Mouse (Mus musculus) spleen, adult 2 months (tissue): ENCODE results near the gene Ube4b. TPM values are rescaled to one million over a fixed set of nuclear protein-coding genes. Genes with fewer than 3 reads are reported as not detected.

Experiments used
- DNase-seq, 2 experiments: peaks; one replicate each; pipeline versions ENCODE4 v3.0.0 to v3.0.0-alpha.2; 2012 to 2021; ENCODE audit warnings: low spot score in 2 of 2, low read depth in 1 of 2
- H3K27ac ChIP-seq: fragments of 200-500 bp; 2 replicates; pipeline ENCODE4 v1.5.1; 2012; ENCODE audit warnings: low read length, inconsistent platforms; ENCODE audit not compliant: insufficient read depth
- H3K27me3 ChIP-seq: fragments of 200-500 bp; 2 replicates; pipeline ENCODE4 v1.6.1; 2012; ENCODE audit warnings: mild to moderate bottlenecking, moderate library complexity, low read length, inconsistent platforms; ENCODE audit not compliant: control insufficient read depth, insufficient read depth
- H3K36me3 ChIP-seq: fragments of 200-500 bp; 2 replicates; pipeline ENCODE4 v1.6.1; 2012; ENCODE audit warnings: mild to moderate bottlenecking, low read length, inconsistent platforms; ENCODE audit not compliant: control insufficient read depth, insufficient read depth
- H3K4me1 ChIP-seq: fragments of 200-500 bp; 2 replicates; pipeline ENCODE4 v1.6.1; 2011; ENCODE audit warnings: inconsistent platforms; ENCODE audit not compliant: control insufficient read depth, insufficient read depth, insufficient read length
- H3K4me3 ChIP-seq: fragments of 200-500 bp; 2 replicates; pipeline ENCODE4 v1.5.1; 2011; ENCODE audit warnings: mild to moderate bottlenecking, inconsistent platforms; ENCODE audit not compliant: insufficient read depth, insufficient read length; ENCODE audit errors: extremely low read depth
- CTCF ChIP-seq: fragments of 200-500 bp; IDR thresholded peaks from 2 replicates; pipeline ENCODE4 v1.5.1; 2011; ENCODE audit warnings: mild to moderate bottlenecking, inconsistent platforms; ENCODE audit not compliant: insufficient read depth, insufficient read length, insufficient replicate concordance; ENCODE audit errors: extremely low read depth
- POLR2A ChIP-seq: fragments of 200-500 bp; IDR thresholded peaks from 2 replicates; pipeline ENCODE4 v1.6.1; 2011; ENCODE audit warnings: low read depth, low read length, inconsistent platforms
- WGBS: fragments of 180-500 bp; shearing (Covaris S2); methylation state at CpG from one replicate; pipeline ENCODE4 v1.1.7; 2018; 5-methylcytosine and 5-hydroxymethylcytosine counted together
- polyA plus RNA-seq: library from polyadenylated mRNA; depleted of rRNA; stranded (reverse); fragments of >200 nt; gene quantifications from 2 replicates; pipeline ENCODE4 v1.2.3, GENCODE M21; 2012

Ube4b gene
- polyA plus RNA-seq, 1 experiment, result 36.6 TPM

DNA sequence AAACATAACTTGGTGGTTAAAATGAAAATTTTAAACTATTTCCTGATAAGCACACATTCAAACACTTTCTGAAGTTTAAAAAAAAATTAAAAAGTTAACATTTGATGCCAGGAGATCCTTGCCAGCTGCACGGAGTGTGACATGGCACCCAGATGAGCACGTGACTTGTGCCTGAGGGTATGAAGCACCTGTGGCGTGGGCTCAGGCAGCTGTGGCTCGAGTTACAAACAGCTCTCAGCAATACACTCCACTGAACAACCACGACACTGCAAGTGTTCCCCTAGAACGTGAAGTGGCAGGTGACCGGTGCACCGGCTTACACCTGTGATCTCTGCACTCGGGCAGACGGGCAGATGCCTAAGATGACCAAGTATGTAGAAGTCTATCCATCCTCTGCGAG is 51.9 kb downstream of the Ube4b start:
- WGBS, result 82% methylated on average over 11 of the region's 11 CpGs
- H3K27me3 ChIP-seq, result no peaks in the 10 kb centered on the region
- peaks cover 30% of the 10 kb centered on the region for H3K36me3 ChIP-seq
- no peak for TF ChIP-seq POLR2A
- TF ChIP-seq CTCF, result no peak
- DNase-seq, result no peak
- no peak overlapping the region for H3K4me3 ChIP-seq
- no peaks in the 10 kb centered on the region for H3K4me1 ChIP-seq
- no peak overlapping the region for H3K27ac ChIP-seq

DNA sequence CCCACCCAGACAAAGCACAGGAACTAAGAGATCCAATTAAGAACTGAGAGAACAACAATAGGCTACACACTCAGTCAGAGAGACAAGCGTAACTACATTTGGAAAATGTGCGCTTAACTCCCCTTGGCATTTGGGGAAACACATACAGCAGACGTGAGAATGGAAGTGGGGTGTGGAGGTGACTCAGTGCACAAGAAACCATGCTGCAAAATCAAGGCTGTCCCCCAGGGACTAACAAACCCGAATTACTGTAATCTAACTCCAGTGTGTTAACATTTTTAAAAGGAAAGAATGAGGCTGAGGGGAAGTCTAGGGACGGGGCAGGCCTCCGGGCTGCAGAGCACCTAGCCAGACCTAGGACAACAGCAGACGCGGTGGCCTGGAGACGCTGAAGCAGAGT is 52.6 kb downstream of the Ube4b start:
- Histone ChIP-seq H3K36me3 (peaks cover 28% of the 10 kb centered on the region), H3K27ac (no peak overlapping the region), H3K27me3 (no peaks in the 10 kb centered on the region), H3K4me1 (no peaks in the 10 kb centered on the region), H3K4me3 (no peak overlapping the region)
- 89% methylated on average over 9 of the region's 9 CpGs for WGBS
- TF ChIP-seq POLR2A (no peak), CTCF (no peak)
- DNase-seq, result no peak

- peak in 1 of 2 experiments; percentile 38 for DNase-seq
- TF ChIP-seq POLR2A, result no peak
- peak; percentile 41; the same call in 1 of the 2 replicates for TF ChIP-seq CTCF
- WGBS, result 73% methylated on average over 5 of the region's 5 CpGs
- H3K27ac ChIP-seq, result no peak overlapping the region
- no peaks in the 10 kb centered on the region for H3K27me3 ChIP-seq
- no peaks in the 10 kb centered on the region for H3K4me1 ChIP-seq
- peaks cover 26% of the 10 kb centered on the region for H3K36me3 ChIP-seq
- no peak overlapping the region for H3K4me3 ChIP-seq
Measured at GRCm38 (mm10) chr4:149373431-149373830, 53.1 kb downstream of the Ube4b start.

GRCm38 (mm10) chr4:149365702-149366370 is 60.7 kb downstream of the Ube4b start:
- TF ChIP-seq POLR2A (no peak), CTCF (no peak)
- H3K36me3 ChIP-seq, result peaks cover 33% of the 10 kb centered on the region
- no peaks in the 10 kb centered on the region for H3K27me3 ChIP-seq
- 81% methylated on average over 12 of the region's 12 CpGs for WGBS
- no peaks in the 10 kb centered on the region for H3K4me1 ChIP-seq
- no peak overlapping the region for H3K27ac ChIP-seq
- no peak overlapping the region for H3K4me3 ChIP-seq
- DNase-seq, result no peak

GRCm38 (mm10) chr4:149364896-149365295 is 61.7 kb downstream of the Ube4b start:
- Histone ChIP-seq H3K36me3 (peaks cover 35% of the 10 kb centered on the region), H3K4me3 (no peak overlapping the region), H3K4me1 (no peaks in the 10 kb centered on the region), H3K27ac (no peak overlapping the region), H3K27me3 (no peaks in the 10 kb centered on the region)
- TF ChIP-seq CTCF, result no peak
- TF ChIP-seq POLR2A, result no peak
- WGBS, result 91% methylated on average over 5 of the region's 5 CpGs
- no peak for DNase-seq

GRCm38 (mm10) chr4:149361051-149361450 is 65.5 kb downstream of the Ube4b start:
- peaks cover 40% of the 10 kb centered on the region for H3K36me3 ChIP-seq
- no peak for TF ChIP-seq POLR2A
- H3K27me3 ChIP-seq, result no peaks in the 10 kb centered on the region
- H3K4me1 ChIP-seq, result no peaks in the 10 kb centered on the region
- H3K4me3 ChIP-seq, result no peak overlapping the region
- no peak for DNase-seq
- H3K27ac ChIP-seq, result no peak overlapping the region
- 85% methylated on average over 6 of the region's 6 CpGs for WGBS

DNA sequence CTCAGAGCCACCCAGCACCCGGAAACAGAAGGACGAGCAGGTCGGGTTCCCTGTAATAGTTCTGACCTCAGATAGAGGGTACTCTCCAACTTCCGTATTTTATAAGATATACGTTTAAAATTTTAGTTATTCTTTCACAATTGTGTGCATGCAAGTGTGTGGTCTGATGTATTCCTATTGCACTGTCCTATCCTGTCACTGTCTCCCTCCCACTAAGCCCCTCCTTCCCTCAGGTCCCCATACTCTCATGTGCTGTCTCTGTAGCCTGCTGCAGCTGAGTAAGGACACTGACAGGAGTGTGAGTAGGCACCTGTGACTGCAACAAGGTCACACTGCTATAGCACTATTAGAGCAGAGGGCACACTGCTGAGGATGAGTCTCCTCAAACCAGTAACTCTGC is 65.9 kb downstream of the Ube4b start:
- no peak for TF ChIP-seq CTCF
- TF ChIP-seq POLR2A, result no peak
- H3K4me3 ChIP-seq, result no peak overlapping the region

More for the DNA sequence above, 65.9 kb downstream of the Ube4b start:
- H3K36me3 ChIP-seq, result peaks cover 40% of the 10 kb centered on the region
- 97% methylated on average over 5 of the region's 5 CpGs for WGBS
- no peak for DNase-seq
- H3K27ac ChIP-seq, result no peak overlapping the region
- no peaks in the 10 kb centered on the region for H3K4me1 ChIP-seq
- H3K27me3 ChIP-seq, result no peaks in the 10 kb centered on the region
